Mouse (Mus musculus) layer of hippocampus, adult 2 months (tissue): ENCODE measurements at regions not wholly inside any gene's neighbourhood (a gene's known extent, or its start where the extent isn't known, plus 50 kb on each side); places are given as distances from the start of the nearest gene placed in this dataset.

Experiments used
- DNase-seq, 2 experiments: peaks; one replicate each; pipeline ENCODE4 v3.0.0; 2022; ENCODE audit warnings: low spot score in 2 of 2
- H3K27ac ChIP-seq: fragments of 200-600 bp; 2 replicates; pipeline ENCODE4 v1.8.1; 2022
- H3K4me3 ChIP-seq: fragments of 200-600 bp; 2 replicates; pipeline ENCODE4 v1.8.1; 2022; ENCODE audit warnings: mild to moderate bottlenecking
- CTCF ChIP-seq: fragments of 200-600 bp; conservative IDR thresholded peaks from 2 replicates; pipeline ENCODE4 v1.8.1; 2022; ENCODE audit warnings: antibody characterized with exemption, mild to moderate bottlenecking, moderate library complexity
- microRNA-seq, 2 experiments: library from miRNA; unstranded; fragments of <30 nt; microRNA quantifications; one replicate each; pipeline ENCODE4 v1.2.0; 2021

DNA sequence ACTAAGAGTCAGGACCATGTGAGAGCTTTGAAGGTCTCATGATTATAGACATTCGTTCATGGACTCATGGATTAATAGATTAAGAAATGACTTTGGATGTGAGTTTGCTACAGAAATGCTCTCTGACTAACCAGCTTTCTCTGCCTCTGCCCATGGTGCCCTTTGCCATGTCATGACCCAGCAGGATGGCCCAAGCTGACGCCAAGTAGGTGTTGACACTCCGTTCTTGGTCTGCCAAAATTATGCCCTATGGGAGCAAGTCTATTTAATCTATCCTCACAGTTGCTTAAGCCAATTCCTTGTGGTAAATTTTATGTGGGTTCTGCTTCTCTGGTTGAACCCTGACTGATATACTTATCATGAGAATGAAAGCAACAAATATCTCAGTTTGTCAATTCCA, 73.7 kb upstream of the Gm9747 start:
- no peak for TF ChIP-seq CTCF
- no peak for DNase-seq
- peak overlapping the region; percentile 85; the same call in 1 of the 2 replicates for H3K27ac ChIP-seq
- H3K4me3 ChIP-seq = no peak overlapping the region

DNA sequence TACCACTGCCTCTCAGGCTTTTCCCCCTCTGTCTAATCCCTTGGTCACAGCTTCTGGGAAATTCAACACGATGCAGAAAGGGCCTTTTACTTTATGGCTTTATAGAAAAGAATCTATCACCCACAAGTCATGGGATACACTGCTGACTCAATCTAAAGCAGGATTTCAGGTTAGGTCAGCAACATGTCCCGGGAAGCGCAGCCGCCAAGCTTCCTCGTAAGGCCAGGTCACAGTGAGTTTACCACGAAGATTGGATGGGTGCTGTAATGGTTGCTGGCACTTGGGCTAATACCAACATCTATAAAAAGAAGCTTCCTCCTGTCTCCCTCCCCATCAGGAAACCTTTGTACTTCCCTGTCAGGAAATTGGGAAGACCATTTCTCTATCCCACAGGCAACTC, 70.0 kb upstream of the Gm9747 start:
- Histone ChIP-seq H3K4me3 (no peak overlapping the region), H3K27ac (no peak overlapping the region)
- no peak for TF ChIP-seq CTCF
- no peak for DNase-seq

DNA sequence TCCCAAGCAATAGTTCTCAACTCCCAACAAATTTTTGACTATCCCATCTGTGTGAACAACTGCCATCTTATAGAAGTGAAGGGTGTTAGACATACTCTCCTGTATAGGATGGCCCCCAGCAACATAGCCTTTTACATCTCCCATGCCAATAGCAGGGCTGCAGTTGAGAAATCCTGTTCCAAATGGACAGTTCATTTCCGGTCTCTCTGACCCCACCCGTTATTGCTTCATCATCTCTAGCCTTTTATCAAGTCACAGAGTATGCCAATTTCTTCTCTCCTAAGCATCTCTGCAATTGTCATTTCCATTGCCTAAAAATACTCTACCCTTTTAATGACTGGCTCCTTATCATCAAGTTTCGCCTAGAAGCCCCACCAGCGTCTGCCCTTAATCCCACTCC, 64.8 kb upstream of the Gm9747 start:
- no peak overlapping the region for H3K4me3 ChIP-seq

DNA sequence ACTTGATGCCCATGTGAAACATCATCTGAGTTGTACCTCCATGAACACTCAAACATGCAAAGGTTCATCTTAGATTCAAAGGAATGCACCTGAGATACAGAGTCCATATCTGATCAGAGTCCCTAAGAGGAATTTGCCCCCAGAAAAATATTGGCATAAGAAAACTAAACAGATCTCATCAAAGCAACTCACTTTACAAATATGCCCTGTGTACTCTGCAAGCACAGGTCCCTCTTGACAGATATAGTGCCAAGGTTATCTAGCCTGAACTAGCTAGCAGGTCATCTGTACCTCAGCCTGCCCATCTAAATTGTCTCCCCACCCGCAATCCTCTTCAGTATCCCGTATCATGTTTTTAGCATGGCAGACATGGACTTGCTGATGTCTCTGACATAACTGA, 64.0 kb upstream of the Gm9747 start:
- no peak overlapping the region for H3K27ac ChIP-seq
- no peak for DNase-seq
- TF ChIP-seq CTCF = no peak
- no peak overlapping the region for H3K4me3 ChIP-seq

More for the DNA sequence above, 64.8 kb upstream of the Gm9747 start:
- no peak overlapping the region for H3K27ac ChIP-seq
- no peak for TF ChIP-seq CTCF
- no peak for DNase-seq

DNA sequence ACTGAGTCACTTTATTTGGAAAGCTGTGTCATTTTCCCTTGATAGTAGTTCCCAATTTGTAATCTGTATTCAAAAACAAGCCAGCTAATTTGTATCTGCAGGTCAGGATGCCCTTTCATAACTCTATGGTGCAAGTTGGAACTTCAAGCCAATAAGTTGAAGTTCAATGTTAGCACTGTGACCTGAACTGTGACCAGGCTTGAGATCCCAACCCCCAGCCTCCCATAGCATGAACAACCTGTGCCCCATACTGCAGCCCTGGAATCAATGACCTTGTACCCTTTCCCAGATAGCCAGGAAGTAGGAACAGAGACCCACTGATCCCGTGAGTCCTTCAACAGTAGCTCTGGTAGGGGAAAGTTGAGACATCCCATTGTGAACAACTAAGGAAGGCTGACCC, 52.5 kb upstream of the Gm9747 start:
- TF ChIP-seq CTCF = no peak
- DNase-seq = no peak
- no peak overlapping the region for H3K27ac ChIP-seq

More for the DNA sequence above, 52.5 kb upstream of the Gm9747 start:
- H3K4me3 ChIP-seq = no peak overlapping the region

Small RNA genes in the stretch of these regions (microRNA-seq; reads per million reads assigned to microRNA genes)
- gene Mir6344 = 0 reads per million in 2 experiments
